Mouse (Mus musculus) forebrain, embryonic 14.5 days (tissue): ENCODE measurements around the gene Lgals9. TPM values are rescaled to one million over a fixed set of nuclear protein-coding genes. Genes with fewer than 3 reads are reported as not detected.

Experiments
- ATAC-seq: fragments of 200-750 bp; cut with Nextera tagmentation; 2 replicates; pipeline ENCODE4 v1.8.0; 2017; ENCODE audit warnings: mild to moderate bottlenecking, moderate library complexity
- DNase-seq: peaks from one replicate; pipeline ENCODE4 v3.0.0-alpha.2; 2015; ENCODE audit warnings: low spot score
- H3K27ac ChIP-seq: fragments of 300-500 bp; sonication (generic); 2 replicates; pipeline ENCODE4 v1.5.1; 2014; ENCODE audit warnings: low read depth, mild to moderate bottlenecking, control low read depth, low read length, moderate library complexity
- H3K27me3 ChIP-seq: fragments of 300-500 bp; sonication (generic); replicated peaks from 2 replicates; pipeline ENCODE4 v1.6.1; 2014; ENCODE audit warnings: low read length, control low read depth, mixed read lengths; ENCODE audit not compliant: control insufficient read depth, insufficient read depth
- H3K36me3 ChIP-seq: fragments of 300-500 bp; sonication (generic); 2 replicates; pipeline ENCODE4 v1.6.1; 2014; ENCODE audit warnings: low read length, control low read depth; ENCODE audit not compliant: control insufficient read depth, insufficient read depth
- H3K4me1 ChIP-seq: fragments of 300-500 bp; sonication (generic); 2 replicates; pipeline ENCODE4 v1.6.1; 2014; ENCODE audit warnings: antibody characterized with exemption, low read length, control low read depth; ENCODE audit not compliant: control insufficient read depth, insufficient read depth
- H3K4me2 ChIP-seq: fragments of 300-500 bp; sonication (generic); 2 replicates; pipeline ENCODE4 v1.6.1; 2014; ENCODE audit warnings: mild to moderate bottlenecking, control low read depth, low read length
- H3K4me3 ChIP-seq: fragments of 300-500 bp; sonication (generic); 2 replicates; pipeline ENCODE4 v1.5.1; 2014; ENCODE audit warnings: low read depth, low read length, control low read depth
- H3K9ac ChIP-seq: fragments of 300-500 bp; sonication (generic); 2 replicates; pipeline ENCODE4 v1.6.1; 2014; ENCODE audit warnings: mild to moderate bottlenecking, low read length, control low read depth, moderate library complexity
- H3K9me3 ChIP-seq: fragments of 300-500 bp; sonication (generic); replicated peaks from 2 replicates; pipeline ENCODE4 v1.6.1; 2016; ENCODE audit warnings: low read length, control low read depth, mixed read lengths; ENCODE audit not compliant: control insufficient read depth
- WGBS: fragments of 180-500 bp; shearing (Covaris S2); extraction: QIAGEN DNeasy Blood & Tissue Kit; methylation state at CpG from one replicate; pipeline ENCODE4 v1.1.7; 2014; 5-methylcytosine and 5-hydroxymethylcytosine counted together
- polyA plus RNA-seq: library from polyadenylated mRNA; unstranded; fragments of >200 nt; fragmentation: Nextera tagmentation; extraction: Ambion mirVana; gene quantifications from 2 replicates; pipeline ENCODE4 v1.2.1, GENCODE M21; 2014

Lgals9 gene
- polyA plus RNA-seq, 1 experiment from 2014 or later: 8.6 TPM

GRCm38 (mm10) chr11:79020535-79021045 lies 35.8 kb upstream of the Lgals9 start:
- H3K36me3 ChIP-seq: peaks cover 34% of the 10 kb centered on the region
- H3K9me3 ChIP-seq: no peaks in the 10 kb centered on the region
- no peak overlapping the region for H3K27ac ChIP-seq
- no peaks in the 10 kb centered on the region for H3K4me1 ChIP-seq
- WGBS: 85% methylated on average over 21 of the region's 21 CpGs
- H3K4me3 ChIP-seq: no peak overlapping the region
- H3K4me2 ChIP-seq: no peak overlapping the region
- H3K27me3 ChIP-seq: no peaks in the 10 kb centered on the region
- ATAC-seq (no peak), DNase-seq (no peak)
- no peak overlapping the region for H3K9ac ChIP-seq

- H3K27ac ChIP-seq: no peak overlapping the region
- no peak overlapping the region for H3K4me2 ChIP-seq
- H3K4me1 ChIP-seq: no peaks in the 10 kb centered on the region
- H3K36me3 ChIP-seq: peaks cover 35% of the 10 kb centered on the region
- no peaks in the 10 kb centered on the region for H3K9me3 ChIP-seq
- no peak for DNase-seq
- no peak overlapping the region for H3K9ac ChIP-seq
- no peaks in the 10 kb centered on the region for H3K27me3 ChIP-seq
- WGBS: 85% methylated on average over 17 of the region's 17 CpGs
- ATAC-seq: no peak
- H3K4me3 ChIP-seq: no peak overlapping the region
Measured at GRCm38 (mm10) chr11:79019839-79020534, 35.2 kb upstream of the Lgals9 start.

- Histone ChIP-seq H3K9ac (no peak overlapping the region), H3K27me3 (no peaks in the 10 kb centered on the region), H3K36me3 (peaks cover 34% of the 10 kb centered on the region), H3K4me2 (no peak overlapping the region), H3K27ac (no peak overlapping the region), H3K4me3 (no peak overlapping the region), H3K4me1 (no peaks in the 10 kb centered on the region), H3K9me3 (no peaks in the 10 kb centered on the region)
- ATAC-seq (no peak), DNase-seq (peak; percentile 76)
- WGBS: 49% methylated on average over 11 of the region's 11 CpGs
Measured at GRCm38 (mm10) chr11:79018954-79019704, 34.4 kb upstream of the Lgals9 start.

GRCm38 (mm10) chr11:79017161-79017606 lies 32.4 kb upstream of the Lgals9 start:
- Histone ChIP-seq H3K27ac (no peak overlapping the region), H3K9me3 (no peaks in the 10 kb centered on the region), H3K36me3 (peaks cover 33% of the 10 kb centered on the region), H3K27me3 (no peaks in the 10 kb centered on the region), H3K4me3 (no peak overlapping the region), H3K4me2 (no peak overlapping the region), H3K4me1 (no peaks in the 10 kb centered on the region), H3K9ac (no peak overlapping the region)
- ATAC-seq: no peak
- 83% methylated on average over 7 of the region's 7 CpGs for WGBS
- no peak for DNase-seq

GRCm38 (mm10) chr11:79016236-79016635 lies 31.5 kb upstream of the Lgals9 start:
- H3K9ac ChIP-seq: no peak overlapping the region
- H3K27me3 ChIP-seq: no peaks in the 10 kb centered on the region
- WGBS: 59% methylated on average over 12 of the region's 12 CpGs
- no peaks in the 10 kb centered on the region for H3K9me3 ChIP-seq
- no peak for DNase-seq
- no peaks in the 10 kb centered on the region for H3K4me1 ChIP-seq
- ATAC-seq: no peak
- no peak overlapping the region for H3K4me2 ChIP-seq
- no peak overlapping the region for H3K27ac ChIP-seq
- H3K36me3 ChIP-seq: peaks cover 33% of the 10 kb centered on the region
- H3K4me3 ChIP-seq: no peak overlapping the region

GRCm38 (mm10) chr11:79015660-79016215 lies 31.0 kb upstream of the Lgals9 start:
- no peak for DNase-seq
- Histone ChIP-seq H3K4me2 (no peak overlapping the region), H3K4me3 (no peak overlapping the region), H3K27me3 (no peaks in the 10 kb centered on the region), H3K9ac (no peak overlapping the region), H3K9me3 (no peaks in the 10 kb centered on the region), H3K4me1 (no peaks in the 10 kb centered on the region), H3K27ac (no peak overlapping the region), H3K36me3 (peaks cover 28% of the 10 kb centered on the region)
- no peak for ATAC-seq
- WGBS: 92% methylated on average over 24 of the region's 24 CpGs

- H3K4me1 ChIP-seq: no peaks in the 10 kb centered on the region
Measured at GRCm38 (mm10) chr11:79014602-79015325, 30.0 kb upstream of the Lgals9 start.

GRCm38 (mm10) chr11:79013806-79014205 lies 29.1 kb upstream of the Lgals9 start:
- Histone ChIP-seq H3K27me3 (no peaks in the 10 kb centered on the region), H3K4me1 (no peaks in the 10 kb centered on the region), H3K9ac (no peak overlapping the region), H3K36me3 (peaks cover 16% of the 10 kb centered on the region), H3K4me3 (no peak overlapping the region), H3K27ac (no peak overlapping the region), H3K9me3 (no peaks in the 10 kb centered on the region), H3K4me2 (no peak overlapping the region)
- no peak for DNase-seq
- ATAC-seq: no peak
- WGBS: 75% methylated on average over 9 of the region's 9 CpGs

More at GRCm38 (mm10) chr11:79014602-79015325, 30.0 kb upstream of the Lgals9 start:
- ATAC-seq (no peak), DNase-seq (no peak)
- Histone ChIP-seq H3K4me2 (no peak overlapping the region), H3K36me3 (peaks cover 21% of the 10 kb centered on the region), H3K4me3 (no peak overlapping the region), H3K27ac (no peak overlapping the region), H3K9me3 (no peaks in the 10 kb centered on the region), H3K27me3 (no peaks in the 10 kb centered on the region), H3K9ac (no peak overlapping the region)
- 79% methylated on average over 15 of the region's 15 CpGs for WGBS
